Mouse (Mus musculus) hindbrain, embryonic 16.5 days (tissue): ENCODE measurements around the gene Col24a1. TPM values are rescaled to one million over a fixed set of nuclear protein-coding genes. Genes with fewer than 3 reads are reported as not detected.

Source experiments
- ATAC-seq: fragments of 200-750 bp; cut with Nextera tagmentation; 2 replicates; pipeline ENCODE4 v1.8.0; 2017; ENCODE audit warnings: moderate TSS enrichment, moderate library complexity
- H3K27ac ChIP-seq: fragments of 300-500 bp; sonication (generic); 2 replicates; pipeline ENCODE4 v1.5.1; 2014; ENCODE audit warnings: low read depth, mild to moderate bottlenecking, control low read depth, low read length, moderate library complexity
- H3K27me3 ChIP-seq: fragments of 300-500 bp; sonication (generic); replicated peaks from 2 replicates; pipeline ENCODE4 v1.6.1; 2014; ENCODE audit warnings: low read length; ENCODE audit not compliant: control insufficient read depth, insufficient read depth
- H3K36me3 ChIP-seq: fragments of 300-500 bp; sonication (generic); 2 replicates; pipeline ENCODE4 v1.6.1; 2014; ENCODE audit warnings: mild to moderate bottlenecking, low read length, moderate library complexity, mixed read lengths; ENCODE audit not compliant: control insufficient read depth, insufficient read depth
- H3K4me1 ChIP-seq: fragments of 300-500 bp; sonication (generic); 2 replicates; pipeline ENCODE4 v1.6.1; 2014; ENCODE audit warnings: low read depth, low read length; ENCODE audit not compliant: control insufficient read depth, insufficient read depth
- H3K4me2 ChIP-seq: fragments of 300-500 bp; sonication (generic); 2 replicates; pipeline ENCODE4 v1.6.1; 2014; ENCODE audit warnings: mild to moderate bottlenecking, low read length, control low read depth, moderate library complexity
- H3K4me3 ChIP-seq: fragments of 300-500 bp; sonication (generic); 2 replicates; pipeline ENCODE4 v1.5.1; 2014; ENCODE audit warnings: mild to moderate bottlenecking, low read length, control low read depth, moderate library complexity
- H3K9ac ChIP-seq: fragments of 300-500 bp; sonication (generic); 2 replicates; pipeline ENCODE4 v1.6.1; 2014; ENCODE audit warnings: low read depth, mild to moderate bottlenecking, control low read depth, low read length, moderate library complexity
- H3K9me3 ChIP-seq: fragments of 300-500 bp; sonication (generic); 2 replicates; pipeline ENCODE4 v1.6.1; 2014; ENCODE audit warnings: mild to moderate bottlenecking, low read length, moderate library complexity; ENCODE audit not compliant: control insufficient read depth
- WGBS: fragments of 180-500 bp; shearing (Covaris S2); extraction: QIAGEN DNeasy Blood & Tissue Kit; methylation state at CpG from one replicate; pipeline ENCODE4 v1.1.7; 2014; 5-methylcytosine and 5-hydroxymethylcytosine counted together
- polyA plus RNA-seq: library from polyadenylated mRNA; unstranded; fragments of >200 nt; fragmentation: Nextera tagmentation; extraction: Ambion mirVana; gene quantifications from 2 replicates; pipeline ENCODE4 v1.2.1, GENCODE M21; 2015

The Col24a1 gene
- polyA plus RNA-seq, 1 experiment from 2014 or later: 1.1 TPM

GRCm38 (mm10) chr3:145293207-145293606, 935 bp downstream of the Col24a1 start:
- peak; percentile 56 for ATAC-seq

GRCm38 (mm10) chr3:145293623-145294307, 1.5 kb downstream of the Col24a1 start:
- ATAC-seq: no peak
- WGBS: 72% methylated on average over 12 of the region's 12 CpGs

More at GRCm38 (mm10) chr3:145293207-145293606, 935 bp downstream of the Col24a1 start:
- Histone ChIP-seq H3K4me2 (peak overlapping the region; percentile 80), H3K9me3 (no peaks in the 10 kb centered on the region), H3K4me1 (peaks cover 14% of the 10 kb centered on the region), H3K9ac (peak overlapping the region; percentile 57), H3K4me3 (peak overlapping the region; percentile 39), H3K36me3 (no peaks in the 10 kb centered on the region), H3K27ac (no peak overlapping the region), H3K27me3 (no peaks in the 10 kb centered on the region; the same call in 1 of the 2 replicates)
- 4% methylated on average over 9 of the region's 9 CpGs for WGBS

GRCm38 (mm10) chr3:145299980-145300591, 7.8 kb downstream of the Col24a1 start:
- H3K36me3 ChIP-seq: no peaks in the 10 kb centered on the region
- H3K9me3 ChIP-seq: no peaks in the 10 kb centered on the region
- H3K27ac ChIP-seq: no peak overlapping the region
- no peaks in the 10 kb centered on the region for H3K4me1 ChIP-seq
- no peak overlapping the region for H3K9ac ChIP-seq
- no peak overlapping the region for H3K4me2 ChIP-seq
- 68% methylated on average over 5 of the region's 5 CpGs for WGBS
- H3K27me3 ChIP-seq: no peaks in the 10 kb centered on the region
- H3K4me3 ChIP-seq: no peak overlapping the region
- ATAC-seq: no peak

More at GRCm38 (mm10) chr3:145293623-145294307, 1.5 kb downstream of the Col24a1 start:
- Histone ChIP-seq H3K4me1 (peaks cover 14% of the 10 kb centered on the region), H3K36me3 (no peaks in the 10 kb centered on the region), H3K9ac (no peak overlapping the region; the same call in 1 of the 2 replicates), H3K27me3 (no peaks in the 10 kb centered on the region; the same call in 1 of the 2 replicates), H3K27ac (no peak overlapping the region), H3K4me3 (peak overlapping the region; percentile 39), H3K4me2 (peak overlapping the region; percentile 80), H3K9me3 (no peaks in the 10 kb centered on the region)

- Histone ChIP-seq H3K27ac (no peak overlapping the region), H3K9me3 (no peaks in the 10 kb centered on the region), H3K27me3 (no peaks in the 10 kb centered on the region), H3K36me3 (no peaks in the 10 kb centered on the region), H3K9ac (no peak overlapping the region), H3K4me2 (no peak overlapping the region), H3K4me1 (no peaks in the 10 kb centered on the region), H3K4me3 (no peak overlapping the region)
- ATAC-seq: no peak
- 87% methylated on average over 5 of the region's 5 CpGs for WGBS
Measured at GRCm38 (mm10) chr3:145305311-145305710, 13.0 kb downstream of the Col24a1 start.

- ATAC-seq: no peak
- 79% methylated on average over 3 of the region's 3 CpGs for WGBS
Measured at GRCm38 (mm10) chr3:145307209-145307608, 14.9 kb downstream of the Col24a1 start.

GRCm38 (mm10) chr3:145320587-145321274, 28.5 kb downstream of the Col24a1 start:
- Histone ChIP-seq H3K4me3 (no peak overlapping the region), H3K9ac (no peak overlapping the region), H3K4me1 (no peaks in the 10 kb centered on the region), H3K36me3 (no peaks in the 10 kb centered on the region), H3K4me2 (no peak overlapping the region), H3K9me3 (no peaks in the 10 kb centered on the region), H3K27me3 (no peaks in the 10 kb centered on the region), H3K27ac (no peak overlapping the region)
- ATAC-seq: no peak
- WGBS: 67% methylated on average over 14 of the region's 14 CpGs

More at GRCm38 (mm10) chr3:145307209-145307608, 14.9 kb downstream of the Col24a1 start:
- Histone ChIP-seq H3K27me3 (no peaks in the 10 kb centered on the region), H3K4me2 (no peak overlapping the region), H3K4me1 (no peaks in the 10 kb centered on the region), H3K9me3 (no peaks in the 10 kb centered on the region), H3K36me3 (no peaks in the 10 kb centered on the region), H3K4me3 (no peak overlapping the region), H3K9ac (no peak overlapping the region), H3K27ac (no peak overlapping the region)

GRCm38 (mm10) chr3:145325402-145325801, 33.1 kb downstream of the Col24a1 start:
- Histone ChIP-seq H3K36me3 (no peaks in the 10 kb centered on the region), H3K9ac (no peak overlapping the region), H3K27me3 (no peaks in the 10 kb centered on the region), H3K9me3 (no peaks in the 10 kb centered on the region), H3K4me2 (no peak overlapping the region), H3K4me3 (no peak overlapping the region), H3K4me1 (no peaks in the 10 kb centered on the region), H3K27ac (no peak overlapping the region)
- 88% methylated on average over 3 of the region's 3 CpGs for WGBS
- no peak for ATAC-seq

GRCm38 (mm10) chr3:145331642-145332041, 39.4 kb downstream of the Col24a1 start:
- Histone ChIP-seq H3K4me3 (no peak overlapping the region), H3K4me2 (no peak overlapping the region), H3K4me1 (no peaks in the 10 kb centered on the region), H3K9me3 (no peaks in the 10 kb centered on the region), H3K9ac (no peak overlapping the region), H3K36me3 (no peaks in the 10 kb centered on the region), H3K27me3 (no peaks in the 10 kb centered on the region), H3K27ac (no peak overlapping the region)
- WGBS: 53% methylated on average over 8 of the region's 8 CpGs
- no peak for ATAC-seq

- Histone ChIP-seq H3K36me3 (no peaks in the 10 kb centered on the region), H3K9ac (no peak overlapping the region), H3K27me3 (no peaks in the 10 kb centered on the region), H3K4me1 (no peaks in the 10 kb centered on the region), H3K4me2 (no peak overlapping the region), H3K4me3 (no peak overlapping the region), H3K9me3 (no peaks in the 10 kb centered on the region), H3K27ac (no peak overlapping the region)
- ATAC-seq: no peak
- 89% methylated on average over 3 of the region's 3 CpGs for WGBS
Measured at GRCm38 (mm10) chr3:145334046-145334445, 41.8 kb downstream of the Col24a1 start.
